Mouse (Mus musculus): ENCODE measurements at regions not wholly inside any gene's neighbourhood (a gene's known extent, or its start where the extent isn't known, plus 50 kb on each side); places are given as distances from the start of the nearest gene placed in this dataset.

GRCm38 (mm10) chr10:10628236-10628717, 52.9 kb upstream of the Gm10944 start:
- DNase-seq (ENCODE audit: extremely low spot score in 1 of 2, low spot score in 2 of 2): no peak
- intact Hi-C loops (cut with DNase I): no loop called here

- intact Hi-C loops (cut with DNase I): no loop called here
- DNase-seq (ENCODE audit: extremely low spot score in 1 of 2, low spot score in 2 of 2): no peak
Measured at GRCm38 (mm10) chr10:10614976-10615762, 57.1 kb upstream of the Rab32 start.

- intact Hi-C loops (cut with DNase I): no loop called here
- DNase-seq (ENCODE audit: extremely low spot score in 1 of 2, low spot score in 2 of 2): peak; percentile 8 to 27
Measured at GRCm38 (mm10) chr10:10610561-10611345, 52.7 kb upstream of the Rab32 start.

- intact Hi-C loops (cut with DNase I): no loop called here
- DNase-seq (ENCODE audit: extremely low spot score in 1 of 2, low spot score in 2 of 2): no peak
Measured at GRCm38 (mm10) chr10:10608626-10609168, 50.6 kb upstream of the Rab32 start.

Measured in left cerebral cortex, postnatal 10 days (tissue).